Mouse (Mus musculus) urinary bladder, adult 2 months (tissue): ENCODE data around the gene Hgfac. TPM values are rescaled to one million over a fixed set of nuclear protein-coding genes. Genes with fewer than 3 reads are reported as not detected.

Source experiments
- DNase-seq: peaks from one replicate; pipeline ENCODE4 v3.0.0; 2022; ENCODE audit warnings: low spot score
- polyA plus RNA-seq: library from polyadenylated mRNA; depleted of rRNA; stranded (reverse); fragments of >200 nt; gene quantifications from 2 replicates; pipeline ENCODE4 v1.2.3, GENCODE M21; 2012

Gene Hgfac
- polyA plus RNA-seq, 1 experiment = 12.5 TPM

DNA sequence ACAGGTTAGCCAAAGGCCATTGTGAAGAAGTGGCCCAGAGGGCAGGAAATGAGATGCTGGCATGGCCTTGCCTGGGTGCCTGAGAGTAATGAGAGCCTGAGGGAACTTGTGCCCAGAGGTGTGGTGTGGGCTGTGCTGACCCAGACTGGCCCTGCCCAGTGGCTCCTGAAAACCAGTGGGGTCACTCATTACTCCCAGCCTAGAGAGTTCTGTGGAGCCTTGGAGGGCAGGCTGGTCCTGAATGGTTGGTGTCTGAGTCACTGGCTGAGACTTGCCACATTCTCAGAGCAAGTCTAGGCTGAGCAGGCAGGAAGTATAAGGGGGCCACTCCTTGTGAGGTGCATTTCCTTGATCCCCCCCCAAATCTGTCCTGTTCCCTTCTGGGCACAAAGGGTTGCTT lies 3.9 kb upstream of the Hgfac start:
- DNase-seq = peak; percentile 50

DNA sequence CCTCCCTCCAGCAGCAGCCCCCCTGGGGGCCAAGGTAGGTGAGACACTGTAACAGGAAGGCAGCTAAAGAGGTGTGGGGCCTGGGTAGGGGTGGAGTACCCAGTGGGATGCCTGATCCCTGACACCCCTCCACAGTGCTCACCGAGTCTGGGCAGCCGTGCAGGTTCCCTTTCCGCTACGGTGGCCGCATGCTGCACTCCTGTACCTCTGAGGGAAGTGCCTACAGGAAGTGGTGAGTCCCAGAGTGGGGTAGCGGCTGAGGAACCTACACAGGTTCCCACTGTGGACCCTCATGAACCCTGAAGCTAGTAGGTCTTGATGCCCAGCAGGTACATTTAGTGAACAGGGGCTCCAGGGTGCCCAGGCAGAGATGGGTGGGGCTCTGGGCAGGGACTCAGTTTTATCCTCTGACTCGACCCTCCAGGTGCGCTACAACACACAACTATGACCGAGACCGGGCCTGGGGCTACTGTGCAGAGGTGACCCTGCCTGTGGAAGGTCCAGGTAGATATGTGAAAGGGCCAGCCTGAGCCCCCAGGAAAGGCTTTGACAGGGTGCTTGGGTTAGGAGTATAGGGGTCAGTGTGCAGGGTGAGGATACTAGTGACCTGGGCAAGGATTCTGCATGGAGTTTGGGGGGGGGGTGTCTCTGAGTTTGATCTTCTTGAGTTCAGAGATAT lies 1.3 kb downstream of the Hgfac start:
- DNase-seq = no peak

DNA sequence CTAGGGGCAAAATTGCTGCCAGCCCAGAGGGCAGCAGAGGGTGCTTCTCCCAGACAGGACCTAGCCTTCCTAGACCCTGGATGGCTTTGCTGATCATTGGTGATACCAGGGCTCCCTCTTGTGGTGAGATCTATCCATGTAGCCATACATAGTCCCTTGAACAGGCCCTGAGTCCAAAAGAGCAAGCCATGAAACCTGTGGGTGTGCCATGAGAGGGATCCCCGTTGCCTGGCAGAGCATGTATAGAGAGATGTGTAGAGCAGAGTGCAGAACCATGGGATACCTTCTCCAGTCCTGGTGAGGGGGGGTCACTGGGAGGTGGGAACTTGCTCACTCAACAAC lies 1.8 kb downstream of the Hgfac start:
- DNase-seq = no peak

DNA sequence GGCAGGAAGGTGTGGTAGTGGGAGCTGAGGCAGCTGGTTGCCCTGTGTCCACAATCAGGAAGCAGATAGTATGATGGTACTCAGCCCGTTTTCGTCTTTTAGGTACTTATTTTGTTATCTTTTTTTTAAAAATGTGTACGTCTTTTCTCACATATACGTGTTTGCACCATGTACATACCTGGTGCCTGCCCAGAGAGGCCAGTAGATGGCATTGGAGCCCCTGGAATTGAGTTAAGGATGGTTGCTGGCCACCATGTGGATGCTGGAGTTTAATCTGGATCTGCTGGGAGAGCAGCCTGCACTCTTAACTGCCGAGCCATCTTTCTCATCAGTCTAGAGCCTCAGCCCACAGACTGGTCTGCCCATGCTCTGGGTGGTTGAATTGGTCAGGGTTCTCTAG lies 9.2 kb downstream of the Hgfac start:
- DNase-seq = no peak

DNA sequence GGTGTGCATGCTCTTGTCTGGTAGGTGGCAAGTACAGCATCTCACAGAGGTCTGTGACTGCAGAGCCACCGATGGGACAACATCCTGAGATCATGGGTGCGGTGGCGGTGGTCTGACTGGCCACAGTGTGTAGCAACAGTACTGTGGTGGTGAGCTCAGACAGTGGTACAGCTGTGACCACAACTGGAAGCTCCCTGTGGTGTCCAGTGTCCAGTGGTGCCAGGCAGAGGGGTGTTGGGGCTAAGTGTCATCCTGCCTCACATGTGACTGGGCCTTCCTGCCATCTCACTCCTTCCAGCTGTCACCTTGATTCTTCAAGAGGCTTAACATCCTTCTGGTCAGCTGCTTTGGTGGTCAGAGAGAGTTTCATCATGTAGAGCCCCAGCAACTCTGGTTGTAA lies 13.3 kb downstream of the Hgfac start:
- no peak for DNase-seq

DNA sequence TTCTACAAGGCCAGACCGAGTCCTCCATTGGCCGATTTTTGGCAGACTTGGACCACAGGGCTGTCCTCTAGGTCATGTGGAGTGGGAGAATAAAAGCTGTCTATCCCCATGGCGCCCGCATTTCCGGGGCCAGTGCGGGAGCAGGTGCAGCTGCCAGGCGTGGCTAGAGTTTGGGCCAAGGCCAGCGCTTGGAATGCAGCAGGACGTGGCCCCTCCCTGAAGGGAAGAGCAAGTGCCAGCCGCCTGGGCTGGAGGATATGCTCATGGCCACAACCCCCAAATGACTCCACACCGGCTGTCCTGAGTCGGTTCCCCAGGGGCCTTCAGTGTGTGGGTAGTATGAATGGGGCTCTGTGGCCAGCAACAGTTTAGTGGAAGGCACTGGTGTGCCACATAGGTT lies 13.8 kb downstream of the Hgfac start:
- no peak for DNase-seq

DNA sequence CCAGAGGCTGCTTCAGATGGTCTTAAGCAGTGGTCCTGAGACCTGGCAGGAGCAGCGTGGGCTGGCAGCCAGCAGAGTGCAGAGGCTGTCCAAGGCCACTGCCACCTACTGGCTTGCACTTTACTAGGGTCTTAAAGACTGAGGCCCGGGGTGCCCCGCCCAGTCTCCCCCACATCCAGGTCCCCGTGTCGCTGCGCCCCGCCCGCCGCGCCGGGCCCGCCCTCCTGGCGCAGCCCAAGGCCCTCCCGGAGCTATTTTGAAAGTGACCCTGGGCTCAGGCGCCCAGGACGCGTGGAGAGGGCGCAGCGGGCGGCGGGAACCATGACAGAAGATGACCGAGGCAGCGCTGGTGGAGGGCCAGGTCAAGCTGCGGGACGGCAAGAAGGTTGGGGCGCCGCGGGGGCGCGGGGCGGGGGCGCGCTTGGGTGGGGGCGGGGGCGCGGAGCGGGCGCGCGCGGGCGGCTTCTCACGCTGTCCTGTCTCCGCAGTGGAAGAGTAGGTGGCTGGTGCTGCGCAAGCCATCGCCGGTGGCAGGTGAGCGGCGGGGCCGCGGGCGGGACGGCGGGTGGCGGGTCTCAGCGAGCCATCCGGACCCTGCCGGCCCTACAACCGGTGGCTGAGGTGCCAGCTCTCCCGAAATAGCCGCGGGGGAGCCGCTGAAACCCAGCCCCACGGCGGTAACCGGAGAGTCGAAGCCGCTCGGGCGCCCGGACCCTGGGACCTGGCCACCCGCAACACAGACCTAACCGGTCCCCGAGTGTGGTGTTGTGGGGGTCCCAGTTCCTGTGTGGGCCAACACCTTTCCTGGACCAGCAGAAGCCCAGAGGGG lies 15.5 kb downstream of the Hgfac start, which contains the start of gene Dok7:
Gene Dok7, plus strand, starts transcription at position 163 of the 829 bp plus-strand sequence.
- DNase-seq = no peak

DNA sequence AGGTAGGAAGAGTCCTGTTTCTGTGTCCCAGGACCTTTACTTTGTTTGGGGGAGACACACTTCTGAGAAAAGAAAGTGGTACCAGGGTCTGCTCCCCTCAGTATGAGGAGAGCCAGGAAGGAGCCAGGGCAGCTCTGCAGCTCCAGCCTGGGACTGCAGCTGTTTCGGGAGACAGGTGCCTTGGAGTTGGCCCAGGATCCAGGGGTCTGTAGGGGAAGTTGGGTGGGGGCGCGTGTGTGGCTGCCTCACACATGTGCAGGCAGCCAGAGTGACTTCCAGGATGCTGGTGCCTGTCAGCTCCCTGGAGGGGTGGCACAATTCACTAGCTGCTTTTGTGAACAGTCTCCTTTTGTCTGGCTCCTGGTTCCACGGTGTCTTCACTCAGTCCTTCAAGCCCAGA lies 16.3 kb downstream of the Hgfac start:
- DNase-seq = no peak

DNA sequence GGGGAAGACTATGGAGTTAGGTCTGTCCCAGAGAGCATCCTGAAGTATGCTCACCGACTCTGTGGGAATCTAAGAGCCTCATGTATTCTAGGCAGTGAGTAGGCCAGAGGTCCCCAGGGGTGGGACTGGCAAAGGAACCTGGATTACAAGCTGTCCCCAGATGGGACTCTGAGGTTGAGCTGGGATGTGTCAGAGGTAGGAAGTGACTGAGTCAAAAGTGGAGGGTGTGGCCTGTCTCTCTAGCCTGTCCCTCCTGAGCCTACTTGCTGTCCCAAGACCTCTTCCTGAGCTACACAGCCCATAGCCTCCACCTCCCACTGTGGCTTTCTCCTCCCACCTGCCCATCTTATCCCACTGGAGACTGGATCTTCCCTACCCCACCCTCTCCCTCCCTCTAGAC lies 16.9 kb downstream of the Hgfac start:
- DNase-seq = no peak

DNA sequence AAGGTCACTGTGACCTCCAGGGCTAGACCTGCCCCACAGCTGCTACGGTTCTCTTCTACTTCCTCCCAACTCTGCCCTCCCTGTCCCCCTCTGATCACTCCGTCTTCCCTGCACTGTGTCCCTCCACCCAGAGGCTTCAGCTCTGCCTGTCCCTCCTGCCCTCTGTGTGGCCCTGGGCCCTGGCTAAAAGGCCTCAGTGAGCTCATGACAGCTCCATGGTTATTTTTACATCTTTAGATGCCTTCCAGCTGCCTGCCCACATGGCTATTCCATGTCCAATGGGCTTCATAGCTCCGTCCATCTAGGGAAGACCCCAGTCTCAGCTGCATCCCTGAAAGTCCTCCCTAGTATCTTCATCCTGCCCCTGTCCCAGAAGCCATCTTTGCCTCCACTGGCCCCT lies 18.8 kb downstream of the Hgfac start:
- no peak for DNase-seq

DNA sequence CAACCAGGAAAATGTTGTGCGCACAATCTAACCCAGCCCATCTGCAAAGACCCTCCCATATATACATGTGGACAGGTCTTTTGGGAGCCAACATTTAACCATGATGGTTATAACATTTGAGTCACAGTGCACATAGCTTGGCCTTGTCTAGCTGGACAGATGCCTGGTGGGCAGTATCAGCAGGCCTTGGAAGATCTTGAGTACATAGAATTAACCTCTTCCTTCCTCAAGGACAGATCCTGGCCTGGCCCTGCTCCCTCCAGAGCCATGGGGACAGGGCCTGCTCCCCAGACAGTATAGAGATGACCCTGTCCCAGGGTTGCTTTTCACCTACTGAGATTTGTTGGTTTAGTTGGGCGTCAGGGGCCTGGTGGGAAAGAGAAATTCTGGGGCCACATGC lies 28.5 kb downstream of the Hgfac start:
- DNase-seq = no peak

DNA sequence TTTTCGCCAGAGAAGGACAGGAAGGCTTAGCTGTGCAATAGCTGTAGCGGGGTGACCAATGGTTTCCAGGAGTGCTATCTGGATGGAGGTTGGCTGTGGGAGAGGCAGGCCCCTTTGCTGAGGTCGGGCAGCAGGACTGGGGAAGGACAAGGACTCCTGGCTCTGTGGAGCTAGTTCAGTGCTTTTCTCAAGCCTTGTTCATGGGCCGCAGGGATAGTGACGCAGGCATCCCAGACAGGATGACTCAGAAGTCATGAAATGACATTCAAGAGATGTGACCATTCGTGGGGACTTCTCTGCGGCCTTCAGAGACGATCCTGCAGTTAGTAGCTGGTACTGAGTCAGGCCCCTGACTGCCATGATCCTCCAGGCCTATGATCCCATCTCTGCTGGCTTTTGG lies 29.0 kb downstream of the Hgfac start:
- DNase-seq = no peak

DNA sequence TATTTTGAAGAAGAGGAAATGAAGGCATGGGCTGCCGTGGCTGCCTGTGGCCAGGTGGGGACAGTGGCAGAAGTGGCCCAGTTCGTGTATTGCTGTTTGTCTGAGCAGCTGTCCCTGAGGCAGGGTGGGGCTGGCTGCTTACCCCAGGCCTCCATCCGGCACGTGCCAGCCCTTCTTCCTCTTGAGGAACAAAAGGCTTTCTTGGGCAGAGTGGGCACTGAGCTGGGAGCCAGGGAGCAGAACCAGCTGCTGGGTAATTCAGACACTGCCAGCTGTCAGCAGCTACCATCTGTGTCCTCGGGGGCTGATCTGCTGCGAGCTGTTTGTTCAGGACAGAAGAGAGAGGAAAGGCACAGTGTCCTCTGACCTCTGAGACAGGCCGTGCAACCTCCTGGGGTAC lies 29.6 kb downstream of the Hgfac start:
- no peak for DNase-seq

DNA sequence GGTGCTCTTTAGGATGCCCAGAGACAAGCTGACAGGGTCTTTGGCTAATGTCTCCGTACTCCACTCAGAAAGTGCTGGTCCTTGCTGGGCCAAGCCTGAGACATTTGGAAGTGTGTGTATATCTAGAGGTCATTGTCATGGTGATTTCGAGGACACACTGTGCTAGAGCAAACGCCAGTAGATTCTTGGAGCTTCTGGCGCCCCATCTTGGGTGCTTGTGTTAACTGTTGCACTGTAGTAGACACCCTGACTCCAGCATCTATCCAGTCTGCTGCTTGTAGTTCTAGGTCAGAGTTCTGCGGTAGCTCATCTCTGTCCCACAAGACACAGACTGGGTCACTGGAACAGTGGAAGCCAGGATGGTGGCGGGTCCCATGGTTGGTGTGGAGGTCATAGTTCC lies 30.5 kb downstream of the Hgfac start:
- no peak for DNase-seq

DNA sequence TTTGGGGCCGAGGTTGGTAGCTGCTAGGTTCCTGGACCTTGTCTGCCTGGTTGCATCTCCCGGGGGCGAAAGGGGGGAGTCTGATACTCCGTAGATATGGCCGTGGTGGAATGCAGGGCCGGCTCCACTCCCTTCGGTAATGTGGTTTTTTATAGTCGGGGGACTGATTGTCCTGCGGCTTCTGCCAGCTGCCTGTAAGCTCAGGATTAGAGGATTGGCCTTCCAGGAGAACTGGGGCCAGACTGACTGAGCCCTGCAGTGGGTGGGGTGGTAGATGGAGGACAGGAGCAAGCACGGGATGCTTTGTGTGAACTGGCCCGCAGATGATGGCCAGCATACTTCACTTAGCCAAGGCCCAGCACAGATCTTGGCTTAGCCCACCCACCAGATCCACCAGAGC lies 31.9 kb downstream of the Hgfac start:
- DNase-seq = no peak

DNA sequence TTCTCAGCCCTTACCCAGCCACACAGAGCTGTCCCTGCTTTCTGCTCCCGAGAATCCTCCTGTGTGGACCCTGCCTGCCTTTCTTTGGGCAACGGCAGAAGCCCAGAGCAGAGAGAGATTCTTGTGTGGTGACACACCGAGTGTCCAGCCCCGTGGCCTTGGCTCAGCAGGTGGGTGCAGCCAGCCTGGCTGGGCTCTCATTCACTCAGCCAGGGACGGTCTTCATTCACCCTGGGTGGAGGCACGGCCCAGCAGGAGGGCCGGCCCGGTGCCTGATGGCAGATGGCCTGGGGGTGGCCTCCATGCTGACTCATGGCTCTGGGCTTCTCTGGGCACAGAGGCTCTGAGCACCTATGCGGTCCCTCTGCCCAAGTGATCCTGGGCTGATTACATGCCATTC lies 32.7 kb downstream of the Hgfac start:
- DNase-seq = peak; percentile 37

DNA sequence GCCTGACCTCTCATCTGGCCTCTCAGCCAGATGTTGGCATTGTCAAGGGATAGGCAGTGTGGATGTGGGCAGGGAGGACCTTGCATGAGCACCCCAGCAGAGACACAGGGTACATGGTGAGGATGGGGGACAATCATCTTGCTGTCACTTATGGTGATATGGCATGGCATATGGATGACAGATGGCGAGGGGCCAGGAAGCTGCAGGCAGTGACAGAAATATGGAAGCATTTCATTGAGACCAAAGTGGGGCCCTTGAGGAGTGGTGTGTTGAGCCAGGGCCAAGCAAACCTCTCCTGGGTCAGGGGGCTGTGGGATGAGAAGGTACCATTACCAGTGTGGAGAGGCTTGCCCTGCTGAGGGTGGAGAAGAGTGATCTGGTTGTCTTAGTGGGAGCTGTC lies 35.1 kb downstream of the Hgfac start:
- no peak for DNase-seq

DNA sequence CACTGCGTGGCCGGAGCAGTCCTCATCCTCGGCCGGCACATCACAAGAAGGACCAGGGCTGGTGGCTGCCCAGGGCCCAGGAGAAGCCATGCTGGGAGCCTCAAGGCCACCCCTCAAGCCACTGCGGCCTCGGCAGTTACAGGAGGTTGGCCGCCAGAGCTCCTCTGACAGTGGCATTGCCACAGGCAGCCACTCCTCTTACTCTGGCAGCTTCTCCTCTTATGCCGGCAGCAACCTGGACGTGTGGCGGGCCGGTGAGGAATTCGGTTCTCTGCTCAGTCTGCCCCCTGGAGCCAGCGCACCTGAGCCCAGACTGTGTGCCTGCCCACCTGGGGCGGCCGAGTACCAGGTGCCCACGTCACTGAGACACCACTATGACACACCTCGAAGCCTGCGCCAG lies 37.8 kb downstream of the Hgfac start:
- DNase-seq = no peak

DNA sequence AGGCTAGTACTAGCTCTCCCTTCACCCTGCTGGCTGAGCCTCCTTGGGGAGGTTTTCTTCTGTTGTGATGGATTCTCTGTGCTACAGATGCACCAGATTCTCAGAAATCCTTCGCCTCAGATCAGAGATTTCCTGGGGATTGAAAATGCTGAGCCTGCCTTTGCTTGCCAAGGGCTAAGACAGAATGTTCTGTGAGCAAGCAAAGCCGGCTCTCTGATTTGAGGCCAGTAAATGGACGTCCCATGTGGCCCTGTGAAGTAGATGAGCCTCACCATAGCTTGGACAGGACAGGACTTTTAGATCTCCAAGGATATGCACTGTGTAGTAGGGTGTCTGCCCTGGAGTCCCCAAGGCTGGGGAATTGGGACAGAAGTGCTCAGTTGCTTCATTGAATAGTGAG lies 43.6 kb downstream of the Hgfac start:
- no peak for DNase-seq

DNA sequence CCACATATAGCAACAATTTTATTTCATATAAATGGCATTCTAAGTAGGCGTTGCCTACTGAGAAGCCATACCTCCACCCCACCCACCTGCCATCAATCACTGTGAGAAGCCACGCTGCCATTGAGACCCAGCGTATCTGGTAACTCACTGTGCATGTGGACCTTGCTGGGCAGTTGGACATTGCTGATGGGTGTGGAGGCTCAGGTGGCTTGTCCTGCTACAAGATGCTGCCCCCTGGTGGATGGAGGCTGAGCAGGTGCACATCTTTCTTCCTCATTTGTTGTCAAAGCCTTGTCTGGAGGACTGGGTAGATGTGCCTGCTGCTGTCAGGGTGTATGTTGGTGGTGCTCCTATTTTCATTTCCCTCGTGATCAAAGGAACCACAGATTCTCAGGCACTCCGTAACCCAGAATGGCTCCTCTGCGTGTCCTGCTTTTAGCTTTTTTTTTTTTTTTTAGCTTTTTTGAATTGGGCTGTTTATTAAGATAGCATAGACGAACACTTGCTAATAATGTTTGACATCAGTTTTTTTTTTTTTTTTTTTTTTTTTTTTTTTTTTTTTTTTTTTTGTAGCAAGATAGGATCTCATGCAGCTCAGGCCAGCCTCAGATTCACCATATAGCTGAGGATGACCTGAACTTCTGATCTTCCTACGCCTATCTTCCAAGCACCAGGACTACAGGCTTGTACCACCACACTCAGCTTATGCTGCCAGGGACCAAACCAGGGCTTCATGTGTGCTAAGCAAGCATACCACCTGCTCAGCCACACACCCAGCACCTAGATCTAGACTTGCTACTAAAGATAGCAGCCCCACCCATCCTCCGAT lies 47.7 kb downstream of the Hgfac start:
- DNase-seq = peak; percentile 57

DNA sequence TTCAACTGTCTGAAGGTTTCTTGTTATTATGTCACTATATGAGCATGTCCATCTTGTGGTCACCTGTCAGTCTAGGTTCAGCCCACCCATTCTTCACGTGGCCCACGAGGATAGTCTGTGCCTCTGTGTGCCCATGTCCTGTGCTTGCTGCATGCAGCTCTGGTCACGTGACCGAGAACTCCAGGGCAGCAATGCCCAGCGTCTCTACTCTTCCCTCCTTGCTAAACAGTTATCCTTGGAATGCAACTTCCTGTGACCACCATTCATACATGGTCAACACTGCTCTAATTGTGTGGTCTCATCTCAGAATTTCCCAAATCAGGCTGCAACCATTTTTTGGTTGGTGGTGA lies 48.3 kb downstream of the Hgfac start:
- no peak for DNase-seq

DNA sequence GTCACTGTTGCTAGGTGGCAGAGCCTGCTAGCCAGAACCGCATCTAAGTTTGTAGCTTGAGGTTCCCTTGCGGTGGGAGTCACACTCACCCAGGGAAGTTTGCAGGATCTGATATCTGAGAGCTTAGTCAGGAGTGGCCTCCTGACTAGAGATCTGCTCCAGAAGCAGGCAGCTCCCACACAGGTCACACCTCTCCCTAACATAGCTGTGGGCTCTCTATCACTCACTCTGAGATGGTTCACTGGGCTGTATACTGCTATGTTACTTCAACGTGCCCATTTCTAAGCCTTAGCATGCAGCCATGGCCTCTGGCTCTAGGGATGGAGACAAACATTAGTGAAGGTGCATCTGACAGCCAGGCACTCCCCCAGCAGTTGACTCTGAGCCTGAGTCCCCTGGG lies 50.3 kb downstream of the Hgfac start:
- DNase-seq = no peak
